Mouse (Mus musculus) thymus, postnatal 10 days (tissue): Measurements from ENCODE around the gene AU040320.

Source experiments
- DNase-seq, 2 experiments: peaks; one replicate each; pipeline ENCODE4 v3.0.0; 2021; ENCODE audit warnings: low spot score in 2 of 2

The AU040320 gene

GRCm38 (mm10) chr4:126753268-126754230, at the start of gene AU040320, which contains the start of gene Ncdn:
Gene AU040320 (plus strand): TSS chr4:126753544.
Gene Ncdn (minus strand): TSS chr4:126753438.
- peak; percentile 96 for DNase-seq

- DNase-seq: no peak
Observed at GRCm38 (mm10) chr4:126706630-126707438, 46.5 kb upstream of the AU040320 start.

- no peak for DNase-seq
Observed at GRCm38 (mm10) chr4:126707439-126707826, 45.9 kb upstream of the AU040320 start.

DNA sequence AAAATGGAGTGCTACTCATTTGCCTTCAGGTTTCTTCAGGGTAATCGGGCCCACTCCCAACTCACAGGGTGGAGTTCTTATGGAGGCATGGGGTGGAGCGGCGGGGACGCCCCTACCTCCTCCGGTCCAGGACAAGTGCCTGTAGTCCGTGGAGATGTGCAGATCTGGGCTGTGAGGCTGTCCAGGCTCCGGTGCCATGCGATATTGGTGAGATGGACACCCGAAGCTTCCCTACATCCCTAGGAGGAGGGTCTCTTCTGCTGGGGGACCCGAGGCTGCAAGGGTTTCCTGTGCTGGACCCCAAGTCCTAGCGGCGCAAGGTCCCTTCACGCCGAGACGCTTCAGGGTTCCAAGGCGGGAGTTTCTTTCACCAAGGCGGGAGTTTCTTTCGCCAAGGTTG, 21.2 kb upstream of the AU040320 start:
- no peak for DNase-seq

DNA sequence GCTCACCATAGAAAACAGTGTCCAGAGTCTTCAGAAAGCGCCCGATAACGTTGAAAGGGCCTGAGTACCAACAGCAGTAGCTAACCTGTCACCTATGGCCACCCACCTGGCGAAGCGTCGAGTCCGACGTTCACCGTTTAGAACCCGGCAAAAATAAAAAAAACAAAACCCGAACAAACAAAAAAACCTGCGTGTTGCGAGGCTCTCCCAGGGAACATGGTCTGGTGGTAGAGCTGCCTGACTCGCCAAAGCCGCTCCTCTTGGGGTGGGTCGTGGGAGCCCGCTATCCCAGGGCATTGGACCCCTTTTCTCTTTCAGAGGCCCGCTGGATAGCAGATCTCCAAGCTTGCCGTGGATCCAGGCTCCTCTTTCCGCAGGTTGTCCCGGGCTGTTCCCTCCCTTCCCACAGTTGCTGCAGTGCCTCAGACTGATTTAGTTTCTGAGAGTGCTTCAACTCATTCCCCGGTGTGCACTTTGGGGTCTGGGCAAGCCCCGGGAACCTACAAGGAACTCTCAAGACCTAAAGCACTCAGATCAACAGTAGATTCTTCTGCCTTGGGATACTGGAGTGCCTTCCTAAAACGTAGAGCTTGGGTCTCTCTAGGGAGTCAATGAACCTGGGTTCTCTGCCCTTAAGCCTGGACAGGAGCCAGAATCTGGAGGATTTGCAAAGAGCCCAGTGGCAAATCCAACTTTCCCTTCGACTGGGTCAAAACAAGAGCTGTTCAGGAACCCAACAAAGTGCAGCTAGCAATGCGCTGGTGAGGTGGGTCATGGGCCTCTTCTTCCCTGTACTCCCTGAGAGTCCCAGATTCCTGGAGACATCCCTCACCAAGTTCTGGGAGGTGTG, 20.6 kb upstream of the AU040320 start:
- DNase-seq: no peak

GRCm38 (mm10) chr4:126734001-126734603, 19.2 kb upstream of the AU040320 start:
- no peak for DNase-seq

DNA sequence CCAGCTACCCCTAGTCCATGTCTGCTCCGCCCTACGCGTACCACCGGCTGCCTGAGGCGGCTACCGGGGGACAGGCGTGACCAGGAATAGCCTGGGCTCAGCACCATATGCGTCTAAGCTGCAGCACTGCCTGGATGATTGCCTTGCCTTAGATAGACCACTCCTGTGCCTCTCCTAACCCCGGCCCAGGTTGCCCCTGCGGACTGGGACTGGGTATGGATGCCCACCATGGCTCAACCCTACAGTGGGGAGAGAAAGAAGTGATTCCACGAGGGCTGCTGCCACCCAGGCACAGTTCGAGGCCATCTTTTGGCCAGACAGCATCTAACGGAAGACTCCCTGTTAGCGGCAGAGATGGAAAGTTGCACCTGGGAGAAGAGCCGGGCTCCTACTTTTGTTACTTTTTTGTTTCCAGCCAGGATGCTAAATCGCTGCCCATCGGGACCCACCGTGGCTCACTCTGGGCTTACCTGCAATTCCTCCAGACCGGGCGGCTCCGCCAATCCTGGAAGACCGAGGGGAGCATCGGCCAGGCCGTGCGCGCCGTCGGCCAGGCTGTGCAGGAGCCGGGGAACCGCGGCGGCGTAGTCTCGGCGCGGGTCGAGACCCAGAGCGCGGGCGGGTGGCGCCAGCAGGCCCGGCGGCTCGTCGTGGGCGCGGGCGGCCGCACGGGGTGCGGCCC, 18.5 kb upstream of the AU040320 start:
- no peak for DNase-seq

DNA sequence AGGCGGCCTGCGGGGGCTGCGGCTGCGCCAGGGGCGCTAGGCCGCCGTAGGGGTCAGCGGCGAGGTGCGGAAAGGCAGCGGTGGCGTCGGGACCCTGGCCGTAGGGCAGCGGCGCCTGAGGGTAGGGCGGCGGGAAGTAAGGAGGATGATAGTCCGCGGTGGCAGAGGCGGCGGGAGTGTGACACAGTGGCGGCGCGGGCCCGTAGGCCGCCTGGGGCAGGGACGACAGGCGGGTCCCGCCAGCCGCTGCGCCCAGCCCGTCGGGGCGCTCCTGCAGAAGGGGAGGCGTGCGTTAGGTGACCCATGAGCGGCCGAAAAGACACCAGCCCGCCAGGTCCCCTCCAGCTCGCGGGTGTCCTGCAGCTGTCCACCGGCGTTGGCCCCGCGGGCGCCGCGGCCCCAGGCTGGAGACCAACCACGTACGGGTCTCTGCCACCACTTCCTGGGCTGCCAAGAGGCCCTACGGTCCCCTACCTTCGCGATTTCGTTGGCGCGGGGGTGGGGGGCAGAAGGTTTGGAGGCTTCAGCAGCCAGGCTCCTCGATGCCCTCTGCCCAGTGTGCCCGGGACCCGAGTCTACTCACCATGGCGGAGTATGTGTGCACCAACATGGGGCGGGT, 17.9 kb upstream of the AU040320 start:
- no peak for DNase-seq

DNA sequence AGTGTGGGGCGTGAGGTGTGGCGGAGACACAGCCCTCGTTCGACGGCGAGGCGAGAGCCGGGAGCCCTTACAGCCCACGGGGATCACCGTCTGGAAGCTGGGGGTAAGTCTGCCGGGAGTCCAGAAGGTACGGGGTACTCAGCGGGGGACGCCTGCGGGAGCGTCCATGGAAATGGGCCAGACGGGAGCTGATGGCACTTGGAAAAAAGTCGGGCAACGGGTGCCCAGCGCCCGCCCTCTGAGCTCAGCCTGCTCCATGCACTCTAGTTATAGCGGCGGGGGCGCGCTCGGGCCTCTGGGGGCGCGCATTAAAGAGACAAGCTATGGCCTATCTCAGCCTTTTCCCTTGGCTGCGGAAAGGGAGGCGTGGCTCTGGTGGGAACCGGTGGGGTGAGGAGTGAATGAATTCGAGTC, 17.3 kb upstream of the AU040320 start, which contains the start of gene Tfap2e:
Tfap2e (minus strand) TSS at position 240 of the 414 bp plus-strand sequence.
- DNase-seq: no peak

DNA sequence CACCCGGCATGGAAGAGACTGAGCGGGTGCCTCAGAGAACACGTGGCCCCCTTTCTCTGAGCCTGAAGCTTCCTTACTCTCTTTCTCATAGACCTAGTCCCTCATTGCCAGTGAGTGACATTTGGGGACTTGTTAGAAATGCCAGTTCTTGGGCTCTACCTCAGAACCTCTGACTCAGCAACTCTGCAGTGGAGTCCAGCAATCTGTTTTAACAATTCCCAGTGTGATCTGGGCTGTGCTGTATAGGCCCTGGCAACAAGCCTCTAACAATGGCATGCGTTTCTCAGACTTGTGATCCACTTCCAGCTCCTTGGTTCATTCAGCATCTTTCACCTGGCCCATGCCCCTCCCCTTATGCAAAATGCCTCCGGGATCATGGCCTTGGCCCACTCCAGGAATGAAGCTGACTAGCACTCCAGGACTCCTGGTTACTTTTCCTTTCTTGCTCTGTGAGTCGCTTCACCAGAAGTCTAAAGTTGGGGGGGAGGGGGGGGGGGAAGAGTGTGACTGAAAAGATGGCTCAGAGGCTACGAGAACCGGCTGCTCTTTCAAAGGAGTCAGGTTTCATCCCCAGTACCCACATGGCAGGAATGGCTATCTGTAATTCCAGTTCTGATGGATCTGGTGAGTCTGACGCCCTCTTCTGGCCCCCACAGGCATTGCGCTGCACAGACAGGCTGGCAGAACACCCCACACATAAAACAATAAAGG, 13.2 kb upstream of the AU040320 start:
- no peak for DNase-seq

DNA sequence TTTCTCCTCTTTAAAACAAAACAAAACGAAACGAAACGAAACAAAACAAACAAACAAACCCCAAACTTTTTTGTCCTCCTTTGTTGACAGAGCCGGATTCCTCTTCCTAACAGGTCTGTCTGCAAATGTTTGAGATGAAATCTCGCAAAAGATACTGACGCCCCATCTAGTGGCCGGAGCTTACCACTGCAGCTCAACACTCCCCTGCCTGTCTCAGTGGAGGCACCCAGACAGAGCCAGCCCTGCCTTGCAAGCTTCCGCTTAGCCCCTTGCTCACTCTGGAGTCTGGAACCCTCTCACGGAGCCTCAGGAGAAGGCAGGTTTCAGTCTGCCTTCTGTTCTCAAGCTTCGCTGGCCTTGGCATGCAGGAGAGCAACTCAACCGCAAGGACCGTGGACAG, 11.9 kb upstream of the AU040320 start:
- peak; percentile 71 to 83 for DNase-seq

- no peak for DNase-seq
Observed at GRCm38 (mm10) chr4:126742976-126743375, 10.4 kb upstream of the AU040320 start.

- no peak for DNase-seq
Observed at GRCm38 (mm10) chr4:126743713-126744112, 9.6 kb upstream of the AU040320 start.

DNA sequence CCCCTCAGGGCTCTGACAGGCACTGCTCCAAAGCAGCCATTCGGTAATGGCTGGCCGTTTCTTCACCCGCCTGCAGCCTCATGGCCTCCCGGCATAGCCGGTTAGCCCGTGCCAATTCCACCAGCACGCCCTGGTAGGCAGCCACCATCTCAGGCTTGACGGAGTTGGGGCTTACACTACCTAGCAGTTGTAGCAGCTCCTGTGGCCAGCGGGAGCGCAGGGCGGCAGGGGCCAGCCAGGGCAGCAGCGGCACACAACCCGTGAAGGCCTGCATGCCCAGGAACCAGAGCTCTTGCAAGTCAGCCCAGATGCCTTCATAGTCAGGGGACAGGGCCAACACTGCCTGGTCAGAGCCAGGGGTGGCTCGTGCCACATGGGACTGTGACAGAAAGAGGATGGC, 8.5 kb upstream of the AU040320 start:
- DNase-seq: no peak

GRCm38 (mm10) chr4:126745506-126746193, 7.7 kb upstream of the AU040320 start:
- DNase-seq: peak in 1 of 2 experiments; percentile 70

- DNase-seq: no peak
Observed at GRCm38 (mm10) chr4:126746194-126746840, 7.0 kb upstream of the AU040320 start.

DNA sequence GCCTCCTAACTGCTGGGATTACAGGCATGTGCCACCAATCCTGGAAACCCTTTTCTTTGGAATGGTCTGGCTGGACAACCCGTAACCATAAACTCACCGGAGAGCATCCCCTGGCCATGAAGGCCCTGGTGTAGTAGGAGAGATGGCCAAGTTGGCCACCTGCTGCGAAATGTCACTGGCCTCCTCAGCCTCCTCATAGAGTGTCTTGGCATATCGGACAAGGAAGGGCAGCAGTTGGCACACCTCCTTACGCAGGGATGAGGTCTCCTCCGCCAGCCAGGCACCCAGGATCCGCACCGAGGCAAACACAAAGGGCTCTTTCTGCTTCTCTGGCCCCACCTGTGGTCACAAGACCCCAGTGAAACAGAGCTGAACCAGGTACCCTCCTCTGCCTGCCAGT, 5.0 kb upstream of the AU040320 start:
- DNase-seq: no peak

GRCm38 (mm10) chr4:126749553-126749952, 3.8 kb upstream of the AU040320 start:
- no peak for DNase-seq
